Mouse (Mus musculus): Measurements from ENCODE around the gene Kdm6b.

DNA sequence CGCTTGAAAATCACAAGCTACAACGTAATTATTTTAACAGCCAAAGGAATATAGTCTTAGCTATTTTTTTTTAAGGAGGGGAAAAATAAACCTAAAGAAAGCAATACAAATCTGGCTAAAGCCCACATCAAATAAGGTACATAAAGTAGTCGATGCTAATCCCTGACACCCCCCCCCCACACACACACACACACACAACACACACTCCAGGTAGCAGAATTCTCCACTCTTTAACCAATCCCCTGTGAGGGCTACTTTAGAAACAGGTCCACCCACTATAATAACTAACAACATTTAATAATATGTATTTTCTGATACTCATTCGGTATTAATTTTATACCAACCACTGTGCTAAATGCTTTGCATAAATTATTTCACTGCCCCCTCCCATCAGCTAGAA lies 3.0 kb upstream of the Kdm6b start:
- TF ChIP-seq CTCF (IDR thresholded peaks at IDR 0.05; ENCODE audit: low read depth) (no peak), EP300 (IDR thresholded peaks at IDR 0.05; ENCODE audit: low read depth) (no peak)
